Mouse (Mus musculus): ENCODE results near the gene Slc35c2. TPM values are rescaled to one million over a fixed set of nuclear protein-coding genes. Genes with fewer than 3 reads are reported as not detected.

Gene Slc35c2
- polyA plus RNA-seq (2015; fragmentation: Nextera tagmentation; extraction: Ambion mirVana): 37.6 and 46.4 TPM in 2 replicates

- Histone ChIP-seq H3K9ac (peak within 1 kb of the TSS; percentile 91), H3K9me3 (no peaks in the 10 kb centered on the region), H3K4me1 (peaks cover 28% of the 10 kb centered on the region), H3K4me2 (peak within 1 kb of the TSS; percentile 97), H3K4me3 (peak within 1 kb of the TSS; percentile 87), H3K36me3 (peaks cover 38% of the 10 kb centered on the region), H3K27ac (replicated peaks) (peak within 1 kb of the TSS; percentile 55), H3K27me3 (replicated peaks) (no peaks in the 10 kb centered on the region)
- WGBS: under 1% methylated on average over 49 of the region's 49 CpGs
- peak; percentile 50; the same call in 1 of the 2 replicates for ATAC-seq (ENCODE audit: extremely low read depth, insufficient number of reproducible peaks, low FRiP score, low TSS enrichment)
Measured at GRCm38 (mm10) chr2:165287202-165287984, at the start of gene Slc35c2. Slc35c2 (minus strand) TSS chr2:165287869.

GRCm38 (mm10) chr2:165337191-165337590 is 49.5 kb upstream of the Slc35c2 start:
- Histone ChIP-seq H3K4me3 (no peak overlapping the region), H3K27me3 (replicated peaks) (peaks cover 18% of the 10 kb centered on the region; the same call in 1 of the 2 replicates), H3K36me3 (no peaks in the 10 kb centered on the region), H3K4me2 (no peak overlapping the region), H3K9me3 (no peaks in the 10 kb centered on the region), H3K27ac (replicated peaks) (no peak overlapping the region), H3K9ac (no peak overlapping the region), H3K4me1 (no peaks in the 10 kb centered on the region)
- ATAC-seq (ENCODE audit: extremely low read depth, insufficient number of reproducible peaks, low FRiP score, low TSS enrichment): no peak
- 37% methylated on average over 3 of the region's 3 CpGs for WGBS

- no peak overlapping the region for H3K4me3 ChIP-seq
- no peaks in the 10 kb centered on the region; the same call in 1 of the 2 replicates for H3K9me3 ChIP-seq
- H3K27me3 ChIP-seq (replicated peaks): peaks cover 6% of the 10 kb centered on the region; the same call in 1 of the 2 replicates
- peaks cover under 1% of the 10 kb centered on the region; the same call in 1 of the 2 replicates for H3K4me1 ChIP-seq
- no peak for ATAC-seq (ENCODE audit: extremely low read depth, insufficient number of reproducible peaks, low FRiP score, low TSS enrichment)
- H3K4me2 ChIP-seq: no peak overlapping the region
- no peak overlapping the region for H3K27ac ChIP-seq (replicated peaks)
- 46% methylated on average over 14 of the region's 14 CpGs for WGBS
- H3K36me3 ChIP-seq: no peaks in the 10 kb centered on the region
- H3K9ac ChIP-seq: no peak overlapping the region
Measured at GRCm38 (mm10) chr2:165332610-165333210, 45.0 kb upstream of the Slc35c2 start.

- ATAC-seq (ENCODE audit: extremely low read depth, insufficient number of reproducible peaks, low FRiP score, low TSS enrichment): no peak
- no peak overlapping the region for H3K9ac ChIP-seq
- no peak overlapping the region for H3K4me2 ChIP-seq
- no peak overlapping the region for H3K4me3 ChIP-seq
- H3K4me1 ChIP-seq: peaks cover 20% of the 10 kb centered on the region
- H3K27ac ChIP-seq (replicated peaks): no peak overlapping the region
- WGBS: 8% methylated on average over 3 of the region's 3 CpGs
- H3K36me3 ChIP-seq: no peaks in the 10 kb centered on the region
- H3K9me3 ChIP-seq: no peaks in the 10 kb centered on the region; the same call in 1 of the 2 replicates
- H3K27me3 ChIP-seq (replicated peaks): peaks cover 6% of the 10 kb centered on the region; the same call in 1 of the 2 replicates
Measured at GRCm38 (mm10) chr2:165329703-165330102, 42.0 kb upstream of the Slc35c2 start.

GRCm38 (mm10) chr2:165328746-165329145 is 41.1 kb upstream of the Slc35c2 start:
- Histone ChIP-seq H3K4me2 (no peak overlapping the region), H3K27ac (replicated peaks) (no peak overlapping the region), H3K4me1 (peaks cover 30% of the 10 kb centered on the region), H3K36me3 (no peaks in the 10 kb centered on the region), H3K9ac (no peak overlapping the region), H3K4me3 (no peak overlapping the region), H3K9me3 (no peaks in the 10 kb centered on the region; the same call in 1 of the 2 replicates), H3K27me3 (replicated peaks) (peaks cover 6% of the 10 kb centered on the region; the same call in 1 of the 2 replicates)
- no peak for ATAC-seq (ENCODE audit: extremely low read depth, insufficient number of reproducible peaks, low FRiP score, low TSS enrichment)
- 53% methylated on average over 5 of the region's 5 CpGs for WGBS

- H3K27ac ChIP-seq (replicated peaks): no peak overlapping the region
- H3K9ac ChIP-seq: peak overlapping the region; percentile 85
- WGBS: 37% methylated on average over 7 of the region's 7 CpGs
- ATAC-seq (ENCODE audit: extremely low read depth, insufficient number of reproducible peaks, low FRiP score, low TSS enrichment): no peak
- peak overlapping the region; percentile 93 for H3K4me2 ChIP-seq
- H3K4me3 ChIP-seq: peak overlapping the region; percentile 98
- no peaks in the 10 kb centered on the region; the same call in 1 of the 2 replicates for H3K9me3 ChIP-seq
- H3K4me1 ChIP-seq: peaks cover 35% of the 10 kb centered on the region
- H3K36me3 ChIP-seq: no peaks in the 10 kb centered on the region
- peaks cover 6% of the 10 kb centered on the region; the same call in 1 of the 2 replicates for H3K27me3 ChIP-seq (replicated peaks)
Measured at GRCm38 (mm10) chr2:165327386-165327785, 39.7 kb upstream of the Slc35c2 start.

GRCm38 (mm10) chr2:165326304-165327190 is 38.9 kb upstream of the Slc35c2 start, which contains the start of gene Elmo2:
Elmo2 (minus strand) TSS chr2:165326479.
- Histone ChIP-seq H3K27me3 (replicated peaks) (peaks cover 6% of the 10 kb centered on the region; the same call in 1 of the 2 replicates), H3K4me3 (peak within 1 kb of the TSS; percentile 98), H3K9me3 (no peaks in the 10 kb centered on the region; the same call in 1 of the 2 replicates), H3K36me3 (no peaks in the 10 kb centered on the region), H3K9ac (peak within 1 kb of the TSS; percentile 97), H3K4me1 (peaks cover 43% of the 10 kb centered on the region), H3K4me2 (peak within 1 kb of the TSS; percentile 93), H3K27ac (replicated peaks) (peak within 1 kb of the TSS; percentile 73)
- peak; percentile 97 for ATAC-seq (ENCODE audit: extremely low read depth, insufficient number of reproducible peaks, low FRiP score, low TSS enrichment)
- under 1% methylated on average over 54 of the region's 55 CpGs for WGBS

GRCm38 (mm10) chr2:165325521-165326303 is 38.0 kb upstream of the Slc35c2 start:
- Histone ChIP-seq H3K9me3 (no peaks in the 10 kb centered on the region), H3K4me1 (peaks cover 52% of the 10 kb centered on the region), H3K9ac (peak overlapping the region; percentile 97), H3K36me3 (no peaks in the 10 kb centered on the region), H3K4me2 (peak overlapping the region; percentile 93), H3K4me3 (peak overlapping the region; percentile 98), H3K27ac (replicated peaks) (peak overlapping the region; percentile 50), H3K27me3 (replicated peaks) (peaks cover 6% of the 10 kb centered on the region; the same call in 1 of the 2 replicates)
- 1% methylated on average over 29 of the region's 30 CpGs for WGBS
- peak; percentile 11; the same call in 1 of the 2 replicates for ATAC-seq (ENCODE audit: extremely low read depth, insufficient number of reproducible peaks, low FRiP score, low TSS enrichment)

GRCm38 (mm10) chr2:165323928-165324327 is 36.3 kb upstream of the Slc35c2 start:
- peaks cover 5% of the 10 kb centered on the region; the same call in 1 of the 2 replicates for H3K27me3 ChIP-seq (replicated peaks)
- H3K36me3 ChIP-seq: no peaks in the 10 kb centered on the region
- H3K9me3 ChIP-seq: no peaks in the 10 kb centered on the region
- H3K4me2 ChIP-seq: no peak overlapping the region
- no peak for ATAC-seq (ENCODE audit: extremely low read depth, insufficient number of reproducible peaks, low FRiP score, low TSS enrichment)
- peak overlapping the region; percentile 97; the same call in 1 of the 2 replicates for H3K9ac ChIP-seq
- peaks cover 70% of the 10 kb centered on the region for H3K4me1 ChIP-seq
- WGBS: 67% methylated on average over 5 of the region's 5 CpGs
- no peak overlapping the region for H3K4me3 ChIP-seq
- H3K27ac ChIP-seq (replicated peaks): no peak overlapping the region

GRCm38 (mm10) chr2:165323484-165323883 is 35.8 kb upstream of the Slc35c2 start:
- WGBS: 72% methylated on average over 5 of the region's 5 CpGs
- Histone ChIP-seq H3K4me1 (peaks cover 74% of the 10 kb centered on the region), H3K27ac (replicated peaks) (no peak overlapping the region), H3K9ac (no peak overlapping the region), H3K9me3 (no peaks in the 10 kb centered on the region), H3K27me3 (replicated peaks) (0 out of 2 replicates have a peak, but pooled peaks cover under 1% of the 10 kb centered on the region), H3K4me2 (no peak overlapping the region), H3K4me3 (no peak overlapping the region), H3K36me3 (no peaks in the 10 kb centered on the region)
- no peak for ATAC-seq (ENCODE audit: extremely low read depth, insufficient number of reproducible peaks, low FRiP score, low TSS enrichment)
